Mouse (Mus musculus) granulocyte monocyte progenitor cell, adult 5-6 weeks (primary cell): ENCODE measurements around the gene Trpm4. TPM values are rescaled to one million over a fixed set of nuclear protein-coding genes. Genes with fewer than 3 reads are reported as not detected.
A peak's percentile ranks its signal among the peaks of the same experiment; 100 is the strongest.
"Not testable (repeated sequence)": the region's sequence is repeated elsewhere in the genome, so short reads cannot be mapped to it uniquely, and the experiment has no call there.

ENCODE experiments used
- ATAC-seq: replicated peaks from 2 replicates; pipeline ENCODE4 v1.8.0; 2016; ENCODE audit warnings: mild to moderate bottlenecking, moderate TSS enrichment, inconsistent platforms; ENCODE audit not compliant: poor library complexity, severe bottlenecking
- total RNA-seq, 2 experiments: library from RNA; stranded (forward) in 1 of 2; stranded (reverse) in 1 of 2; fragments of 200-712, 200-1000 nt in 1 of 2; fragments of >200 nt in 1 of 2; fragmentation: Nextera tagmentation in 1 of 2; gene quantifications; 2 replicates each; pipeline ENCODE4 v1.2.3; 2014 to 2017

Gene Trpm4
- total RNA-seq (2014; fragmentation: Nextera tagmentation): 5.4 and 6.3 TPM in 2 replicates
- 2.4 and 3.9 TPM in 2 replicates for total RNA-seq (2017)

GRCm38 (mm10) chr7:45333431-45333982 lies at the start of gene Trpm4:
Gene Trpm4, minus strand, starts transcription at chr7:45333780.
- peak; percentile 80 for ATAC-seq

GRCm38 (mm10) chr7:45376057-45376456 lies 42.5 kb upstream of the Trpm4 start:
- ATAC-seq: no peak

- no peak for ATAC-seq
These were observed 41.0 kb upstream of the Trpm4 start for GRCm38 (mm10) chr7:45374620-45375019.

GRCm38 (mm10) chr7:45372371-45372770 lies 38.8 kb upstream of the Trpm4 start:
- ATAC-seq: no peak

- ATAC-seq: peak; percentile 74
These were observed 37.1 kb upstream of the Trpm4 start, which contains the start of gene Lin7b for GRCm38 (mm10) chr7:45370475-45371311. Gene Lin7b, minus strand, starts transcription at chr7:45370583.

- no peak for ATAC-seq
These were observed 36.4 kb upstream of the Trpm4 start for GRCm38 (mm10) chr7:45369836-45370474.

- no peak for ATAC-seq
These were observed 35.6 kb upstream of the Trpm4 start for GRCm38 (mm10) chr7:45369022-45369745.

- ATAC-seq: no peak
These were observed 34.6 kb upstream of the Trpm4 start for GRCm38 (mm10) chr7:45368178-45368577.

- peak; percentile 72 for ATAC-seq
These were observed 33.7 kb upstream of the Trpm4 start for GRCm38 (mm10) chr7:45367020-45367880.

GRCm38 (mm10) chr7:45366652-45367019 lies 33.1 kb upstream of the Trpm4 start, which contains the start of gene Ppfia3:
Gene Ppfia3, minus strand, starts transcription at chr7:45367019.
- no peak for ATAC-seq

- no peak for ATAC-seq
These were observed 32.4 kb upstream of the Trpm4 start for GRCm38 (mm10) chr7:45365742-45366651.

GRCm38 (mm10) chr7:45363983-45364382 lies 30.4 kb upstream of the Trpm4 start:
- no peak for ATAC-seq

GRCm38 (mm10) chr7:45362801-45363200 lies 29.2 kb upstream of the Trpm4 start:
- ATAC-seq: peak; percentile 26; the same call in 1 of the 2 replicates

- ATAC-seq: peak; percentile 75
These were observed 27.7 kb upstream of the Trpm4 start for GRCm38 (mm10) chr7:45361243-45361804.

GRCm38 (mm10) chr7:45360404-45361125 lies 27.0 kb upstream of the Trpm4 start:
- no peak for ATAC-seq

GRCm38 (mm10) chr7:45359081-45359480 lies 25.5 kb upstream of the Trpm4 start:
- not testable (repeated sequence) for ATAC-seq

GRCm38 (mm10) chr7:45356087-45356486 lies 22.5 kb upstream of the Trpm4 start:
- no peak for ATAC-seq
